Mouse (Mus musculus): Measurements from ENCODE around the gene Cbfa2t2.

GRCm38 (mm10) chr2:154525285-154525684 lies 89.0 kb downstream of the Cbfa2t2 start:
- TF ChIP-seq CTCF (IDR thresholded peaks at IDR 0.05; ENCODE audit: borderline replicate concordance, insufficient read depth, low read length) (no peak), POLR2A (IDR thresholded peaks at IDR 0.05; ENCODE audit: low read depth, low read length) (no peak)
